Mouse (Mus musculus): Measurements from ENCODE around the gene Pltp.
"Not testable (repeated sequence)": the region's sequence is repeated elsewhere in the genome, so short reads cannot be mapped to it uniquely, and the experiment has no call there.

Pltp gene

DNA sequence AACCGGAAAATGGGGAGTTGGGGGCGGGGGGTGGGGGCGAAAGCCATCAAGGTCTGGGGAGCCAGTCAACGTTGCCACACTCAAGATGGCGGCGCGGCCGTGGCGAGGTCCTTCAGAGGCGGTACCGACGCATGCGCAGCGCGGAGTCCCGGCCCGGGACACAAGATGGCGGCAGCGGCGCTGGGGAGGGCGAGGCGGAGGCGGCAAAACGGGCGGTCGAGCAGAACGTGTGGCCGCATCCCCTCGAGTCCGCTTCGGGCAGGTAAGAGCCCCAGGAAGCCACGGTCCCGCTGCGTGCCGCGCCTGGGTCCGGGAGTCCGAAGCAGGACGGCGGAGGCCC, 21.7 kb upstream of the Pltp start, which contains the start of gene Pcif1:
Gene Pcif1, plus strand, starts transcription at position 77 of the 340 bp plus-strand sequence.
- DNase-seq (ENCODE audit: low read depth in 1 of 2, low spot score in 2 of 2), result peak; percentile 71 to 85

- DNase-seq (ENCODE audit: low read depth in 1 of 2, low spot score in 2 of 2), result no peak
These were observed 21.2 kb upstream of the Pltp start for GRCm38 (mm10) chr2:164878509-164879227.

DNA sequence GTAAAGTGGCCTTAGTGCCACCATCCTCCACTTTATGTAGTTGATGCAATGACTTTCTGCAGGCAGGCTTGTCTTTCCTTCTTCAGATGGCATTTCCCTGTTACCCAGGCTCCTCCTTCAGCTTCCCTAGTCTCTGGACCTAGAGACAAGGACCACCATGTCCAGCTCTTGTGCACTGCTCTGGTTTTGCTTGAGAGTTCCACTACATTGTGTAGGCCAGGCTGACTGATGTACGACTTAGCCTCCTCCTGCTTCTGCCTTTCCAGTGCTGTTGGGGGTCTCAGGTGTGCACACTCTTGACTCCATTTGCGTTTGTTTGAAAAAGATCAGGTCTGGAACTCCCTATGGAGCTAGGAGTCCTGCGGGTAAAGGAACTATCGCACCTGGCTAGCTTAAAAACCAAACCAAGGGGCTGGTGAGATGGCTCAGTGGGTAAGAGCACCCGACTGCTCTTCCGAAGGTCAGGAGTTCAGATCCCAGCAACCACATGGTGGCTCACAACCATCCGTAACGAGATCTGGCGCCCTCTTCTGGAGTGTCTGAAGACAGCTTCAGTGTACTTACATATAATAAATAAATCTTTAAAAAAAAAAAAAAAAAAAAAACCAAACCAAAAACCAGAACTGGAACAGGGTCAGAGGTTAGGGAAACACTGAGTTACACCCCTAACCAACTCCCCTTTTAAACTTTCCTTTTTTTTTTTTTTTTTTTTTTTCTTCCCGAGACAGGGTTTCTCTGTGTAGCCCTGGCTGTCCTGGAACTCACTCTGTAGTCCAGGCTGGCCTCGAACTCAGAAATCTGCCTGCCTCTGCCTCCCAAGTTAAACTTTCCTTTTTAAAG, 20.1 kb upstream of the Pltp start:
- DNase-seq (ENCODE audit: low read depth in 1 of 2, low spot score in 2 of 2), result not testable (repeated sequence)

DNA sequence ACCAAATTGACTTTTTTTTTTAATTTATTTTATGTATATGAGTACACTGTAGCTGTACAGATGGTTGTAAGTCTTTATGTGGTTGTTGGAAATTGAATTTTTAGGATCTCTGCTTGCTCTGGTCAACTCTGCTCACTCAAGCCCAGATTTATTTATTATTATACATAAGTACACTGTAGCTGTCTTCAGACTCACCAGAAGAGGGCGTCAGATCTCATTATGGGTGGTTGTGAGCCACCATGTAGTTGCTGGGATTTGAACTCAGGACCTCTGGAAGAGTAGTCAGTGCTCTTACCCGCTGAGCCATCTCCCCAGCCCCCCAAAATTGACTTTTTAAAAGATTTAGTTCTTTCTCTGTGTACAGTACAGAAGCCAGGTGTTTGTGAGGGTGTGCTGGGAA, 18.1 kb upstream of the Pltp start:
- not testable (repeated sequence) for DNase-seq (ENCODE audit: low read depth in 1 of 2, low spot score in 2 of 2)

DNA sequence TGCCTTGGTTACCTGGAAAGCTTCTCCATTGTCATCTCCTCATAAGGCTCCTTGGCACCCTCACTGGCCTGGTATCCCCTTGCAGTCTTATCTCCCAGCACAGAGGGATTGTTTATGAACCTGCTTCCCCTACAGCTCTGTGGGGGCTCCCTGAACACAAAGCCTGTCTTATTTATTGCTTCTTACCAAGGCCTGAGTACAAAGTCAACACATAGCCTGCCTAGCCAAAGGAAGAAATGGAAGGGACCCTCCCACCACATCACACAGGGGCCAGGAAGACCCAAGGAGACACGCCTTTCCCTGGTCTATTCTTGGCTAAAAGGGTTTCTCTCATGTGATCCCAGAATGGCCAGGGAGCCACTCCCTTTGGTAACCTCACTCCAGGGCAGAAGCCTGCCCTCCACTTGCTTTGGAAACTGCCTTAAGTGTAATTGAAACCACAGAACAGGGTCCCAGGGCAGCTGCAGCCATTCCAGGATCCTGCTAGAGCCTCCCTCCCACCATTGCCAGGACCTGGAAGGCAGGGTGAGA, 16.8 kb upstream of the Pltp start:
- DNase-seq (ENCODE audit: low read depth in 1 of 2, low spot score in 2 of 2), result no peak

DNA sequence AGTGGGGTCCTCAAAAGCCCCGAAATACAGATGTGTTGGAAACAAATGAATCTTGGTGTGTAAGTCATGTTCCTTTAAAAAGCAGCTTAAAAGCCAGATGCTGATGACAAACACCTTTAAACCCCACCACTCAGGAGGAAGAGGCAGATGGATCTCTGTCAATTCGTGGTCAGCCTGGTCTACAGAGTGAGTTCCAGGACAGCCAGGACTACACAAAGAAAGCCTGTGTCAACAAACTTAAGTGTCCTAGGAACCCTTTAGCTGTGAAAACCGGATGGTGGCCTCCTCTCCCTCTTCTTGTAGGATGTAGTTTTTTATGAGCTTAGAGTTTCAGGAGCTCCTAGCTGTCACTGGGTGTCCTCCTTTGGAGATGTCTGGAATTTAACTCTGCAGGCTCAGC, 16.1 kb upstream of the Pltp start:
- no peak for DNase-seq (ENCODE audit: low read depth in 1 of 2, low spot score in 2 of 2)

- no peak for DNase-seq (ENCODE audit: low read depth in 1 of 2, low spot score in 2 of 2)
These were observed 14.2 kb upstream of the Pltp start for GRCm38 (mm10) chr2:164871602-164872303.

DNA sequence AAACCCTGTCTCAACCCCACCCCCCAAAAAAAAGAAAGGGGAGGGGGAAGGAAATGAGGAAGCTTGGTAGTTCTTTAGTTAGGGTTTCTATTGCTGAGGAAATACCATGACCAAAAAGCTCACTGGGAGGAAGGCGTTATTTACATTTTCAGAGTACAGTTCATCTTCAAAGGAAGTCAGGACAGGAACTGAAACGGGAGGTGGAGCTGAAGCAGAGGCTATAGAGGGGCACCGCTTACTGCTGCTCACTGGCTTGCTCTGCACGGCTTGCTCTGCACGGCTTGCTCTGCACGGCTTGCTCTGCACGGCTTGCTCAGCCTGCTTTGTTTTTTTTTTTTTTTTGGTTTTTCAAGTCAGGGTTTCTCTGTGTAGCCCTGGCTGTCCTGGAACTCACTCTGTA, 11.0 kb upstream of the Pltp start:
- DNase-seq (ENCODE audit: low read depth in 1 of 2, low spot score in 2 of 2), result peak in 1 of 2 experiments; percentile 51

- no peak for DNase-seq (ENCODE audit: low read depth in 1 of 2, low spot score in 2 of 2)
These were observed 10.1 kb upstream of the Pltp start for GRCm38 (mm10) chr2:164867566-164867965.

- DNase-seq (ENCODE audit: low read depth in 1 of 2, low spot score in 2 of 2), result peak in 1 of 2 experiments; percentile 52
These were observed 9.4 kb upstream of the Pltp start for GRCm38 (mm10) chr2:164866741-164867551.

DNA sequence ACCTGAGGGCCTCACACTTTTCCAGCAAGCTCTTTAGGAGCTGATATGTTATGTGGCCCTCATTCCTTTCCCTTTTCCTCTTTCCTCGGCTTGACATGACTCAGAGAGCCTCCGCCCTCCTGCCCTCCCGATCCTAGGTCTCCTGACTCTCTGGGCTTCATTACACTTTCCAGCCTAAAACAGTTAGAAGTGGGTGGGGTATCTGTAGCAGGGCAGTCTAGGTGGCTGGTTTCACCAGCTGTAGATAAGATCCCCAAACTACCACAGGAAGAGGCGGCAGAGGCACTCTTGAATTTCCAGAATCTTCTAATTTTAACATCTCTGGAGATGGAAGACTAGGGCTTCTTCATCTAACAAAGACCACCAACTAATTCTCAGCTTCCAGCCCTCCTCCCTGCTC, 7.1 kb upstream of the Pltp start:
- DNase-seq (ENCODE audit: low read depth in 1 of 2, low spot score in 2 of 2), result no peak

- DNase-seq (ENCODE audit: low read depth in 1 of 2, low spot score in 2 of 2), result not testable (repeated sequence)
These were observed 5.9 kb upstream of the Pltp start for GRCm38 (mm10) chr2:164863411-164863810.

DNA sequence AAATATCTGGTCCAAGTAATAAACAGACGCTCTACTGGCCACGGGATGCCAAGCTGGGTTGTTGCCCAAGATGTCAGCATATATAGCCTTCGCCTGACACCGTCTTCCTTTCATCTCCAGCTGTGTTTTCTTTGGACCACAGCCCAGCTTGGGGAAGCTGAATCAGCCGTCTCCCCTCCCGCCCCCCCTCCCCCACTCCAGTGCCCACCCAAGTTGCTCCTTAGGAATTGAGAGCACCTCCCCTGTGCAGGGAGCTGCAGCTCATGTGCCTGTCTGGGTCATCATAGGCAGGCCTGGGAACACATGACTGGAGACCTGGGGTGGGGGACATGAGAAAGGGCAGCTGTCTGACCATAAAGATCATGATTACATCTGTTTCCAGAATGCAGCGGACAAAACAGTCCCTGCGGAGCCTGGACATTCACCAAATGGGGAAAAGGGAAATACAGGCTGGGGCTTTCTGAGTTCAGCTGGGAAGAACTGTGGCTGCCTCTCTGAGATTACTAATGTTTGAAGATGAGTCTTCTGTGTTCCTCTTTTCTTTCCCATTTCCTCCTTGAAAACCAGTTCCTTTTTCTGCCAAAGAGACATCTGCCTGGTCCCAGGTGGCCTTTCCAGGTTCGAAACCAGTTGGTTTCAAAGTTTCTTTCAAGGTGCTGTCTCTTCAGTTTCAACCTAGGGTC, 4.8 kb upstream of the Pltp start:
- DNase-seq (ENCODE audit: low read depth in 1 of 2, low spot score in 2 of 2), result peak in 1 of 2 experiments; percentile 40

DNA sequence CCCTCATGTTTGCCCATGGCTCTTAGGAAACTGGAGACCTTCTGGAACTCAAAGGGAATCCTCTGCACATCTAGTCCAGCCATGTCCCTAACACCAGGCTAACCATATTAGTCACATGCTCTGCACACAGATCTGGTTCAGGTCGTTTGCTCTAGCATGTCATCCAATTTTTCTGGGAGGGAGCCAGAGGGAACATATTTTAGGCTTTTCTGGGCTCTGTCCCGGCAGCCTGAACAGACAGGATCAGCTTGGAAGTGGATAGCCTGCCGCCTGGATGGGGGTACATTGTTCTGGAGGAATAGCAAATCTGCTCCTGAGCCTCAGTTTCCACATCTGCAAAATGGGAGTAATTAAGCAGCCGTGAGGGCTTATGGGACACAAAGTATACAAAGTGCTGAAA, 3.6 kb upstream of the Pltp start:
- DNase-seq (ENCODE audit: low read depth in 1 of 2, low spot score in 2 of 2), result no peak

DNA sequence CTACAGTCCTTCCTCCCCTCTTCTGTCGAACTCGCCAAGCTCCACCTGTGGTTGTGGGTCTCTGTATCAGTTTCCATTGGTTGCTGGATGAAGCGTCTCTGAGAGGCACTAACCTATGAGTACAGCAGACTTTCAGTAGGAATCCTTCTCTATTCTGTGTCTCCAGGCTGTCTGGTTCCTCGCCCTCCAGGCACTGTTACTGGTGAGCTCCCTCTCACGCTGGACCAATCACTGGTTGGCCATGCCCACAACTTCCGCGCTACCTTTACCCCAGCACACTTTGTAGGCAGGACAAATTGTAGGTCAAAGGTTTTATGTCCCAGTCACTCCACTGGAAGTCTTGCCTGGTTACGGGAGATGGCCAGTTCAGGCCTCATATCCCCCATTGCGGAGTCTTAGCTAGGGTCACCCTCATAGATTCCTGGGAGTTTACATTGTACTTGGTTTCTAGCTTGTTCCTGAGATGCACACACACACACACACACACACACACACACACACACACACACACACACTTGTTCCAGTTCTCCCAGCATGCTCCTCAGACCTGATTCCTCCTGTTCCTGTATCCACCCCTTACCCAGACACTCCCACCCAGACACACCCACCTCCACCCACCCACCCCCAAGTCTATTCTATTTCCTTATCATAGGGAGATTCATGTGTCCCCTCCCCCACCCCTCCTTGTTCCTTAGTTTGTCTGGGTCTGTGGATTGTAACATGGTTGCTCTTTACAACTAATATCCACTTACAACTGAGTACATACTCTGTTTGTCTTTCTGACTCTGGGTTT, 2.3 kb upstream of the Pltp start:
- DNase-seq (ENCODE audit: low read depth in 1 of 2, low spot score in 2 of 2), result no peak

DNA sequence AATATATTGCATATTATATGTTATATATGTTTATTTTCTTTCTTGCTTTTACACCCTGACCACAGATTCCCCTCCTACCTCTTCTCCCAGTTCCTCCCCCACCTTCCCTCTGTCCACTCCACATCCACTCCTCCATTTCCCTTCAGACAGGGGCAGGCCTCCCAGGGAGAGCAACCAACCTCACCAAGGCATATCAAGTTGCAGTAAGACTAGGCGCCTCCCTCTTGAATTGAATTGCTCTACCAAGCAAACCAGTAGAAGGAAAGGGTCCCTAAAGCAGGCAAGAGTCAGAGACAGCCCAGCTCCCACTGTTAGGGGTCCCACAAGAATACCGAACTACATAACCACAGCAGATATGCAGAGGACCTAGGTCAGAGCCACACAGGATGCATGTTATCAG, 1.6 kb upstream of the Pltp start:
- DNase-seq (ENCODE audit: low read depth in 1 of 2, low spot score in 2 of 2), result no peak

- DNase-seq (ENCODE audit: low read depth in 1 of 2, low spot score in 2 of 2), result no peak
These were observed 487 bp upstream of the Pltp start for GRCm38 (mm10) chr2:164857842-164858553.

DNA sequence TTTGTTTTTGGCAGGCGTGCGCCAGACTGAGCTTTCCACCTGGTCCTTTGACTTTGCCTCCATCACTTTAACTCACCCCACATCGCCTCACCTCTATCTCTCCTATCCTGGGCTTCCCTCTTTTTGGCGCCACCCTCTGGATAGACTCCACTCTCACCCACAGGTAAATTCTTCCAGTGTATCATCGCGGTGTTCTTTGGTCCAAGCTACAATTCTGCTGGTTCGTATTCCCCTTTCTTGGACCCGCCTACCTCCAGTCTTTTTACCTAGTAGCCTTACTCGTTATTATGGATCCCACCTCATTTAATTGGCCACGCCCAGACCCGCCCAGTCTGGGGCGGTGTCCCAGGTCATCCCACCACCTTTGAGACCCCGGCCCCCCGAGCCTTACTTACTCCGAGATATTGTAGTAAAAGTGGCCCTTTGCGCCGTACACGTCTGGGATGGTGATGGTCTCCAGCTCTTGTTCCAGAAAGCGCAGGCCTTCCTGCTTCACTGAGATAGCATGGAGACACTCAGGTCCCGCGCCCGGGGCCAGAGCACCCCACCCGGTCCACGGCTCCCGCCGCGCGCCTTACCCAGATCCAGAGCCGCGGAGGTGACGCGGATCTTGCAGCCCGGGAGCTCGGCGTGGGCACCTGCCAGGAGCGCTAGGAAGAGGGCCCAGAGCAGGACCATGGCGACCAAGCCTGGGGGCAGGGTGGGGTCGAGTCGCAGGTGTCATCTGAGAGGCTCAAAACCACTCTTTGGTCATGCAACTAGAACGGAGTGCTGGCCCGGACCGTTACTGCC, 1.0 kb downstream of the Pltp start:
- no peak for DNase-seq (ENCODE audit: low read depth in 1 of 2, low spot score in 2 of 2)
